Mouse (Mus musculus) midbrain, embryonic 13.5 days (tissue): ENCODE measurements around the gene Esam. TPM values are rescaled to one million over a fixed set of nuclear protein-coding genes. Genes with fewer than 3 reads are reported as not detected.

Experiments
- ATAC-seq: fragments of 200-750 bp; cut with Nextera tagmentation; 2 replicates; pipeline ENCODE4 v1.8.0; 2017; ENCODE audit warnings: mild to moderate bottlenecking, moderate TSS enrichment, moderate library complexity
- H3K27ac ChIP-seq: fragments of 300-500 bp; sonication (generic); 2 replicates; pipeline ENCODE4 v1.5.1; 2015; ENCODE audit warnings: inconsistent platforms, mild to moderate bottlenecking, moderate library complexity
- H3K27me3 ChIP-seq: fragments of 300-500 bp; sonication (generic); 2 replicates; pipeline ENCODE4 v1.6.1; 2015; ENCODE audit warnings: mild to moderate bottlenecking, inconsistent platforms
- H3K36me3 ChIP-seq: fragments of 300-500 bp; sonication (generic); 2 replicates; pipeline ENCODE4 v1.6.1; 2015; ENCODE audit warnings: mild to moderate bottlenecking, inconsistent platforms
- H3K4me1 ChIP-seq: fragments of 300-500 bp; sonication (generic); replicated peaks from 2 replicates; pipeline ENCODE4 v1.6.1; 2015; ENCODE audit warnings: inconsistent platforms
- H3K4me2 ChIP-seq: fragments of 300-500 bp; sonication (generic); replicated peaks from 2 replicates; pipeline ENCODE4 v1.6.1; 2015; ENCODE audit warnings: moderate library complexity, mild to moderate bottlenecking, inconsistent platforms
- H3K4me3 ChIP-seq: fragments of 300-500 bp; sonication (generic); replicated peaks from 2 replicates; pipeline ENCODE4 v1.5.1; 2015; ENCODE audit warnings: mild to moderate bottlenecking, inconsistent platforms
- H3K9ac ChIP-seq: fragments of 300-500 bp; sonication (generic); replicated peaks from 2 replicates; pipeline ENCODE4 v1.6.1; 2015; ENCODE audit warnings: mild to moderate bottlenecking, inconsistent platforms
- H3K9me3 ChIP-seq: fragments of 300-500 bp; sonication (generic); 2 replicates; pipeline ENCODE4 v1.6.1; 2016; ENCODE audit warnings: mild to moderate bottlenecking, inconsistent platforms
- WGBS: fragments of 180-500 bp; shearing (Covaris S2); methylation state at CpG from one replicate; pipeline ENCODE4 v1.1.7; 2015; 5-methylcytosine and 5-hydroxymethylcytosine counted together
- polyA plus RNA-seq: library from polyadenylated mRNA; unstranded; fragments of >200 nt; fragmentation: Nextera tagmentation; extraction: Ambion mirVana; gene quantifications from 2 replicates; pipeline ENCODE4 v1.2.1, GENCODE M21; 2015

Gene Esam
- polyA plus RNA-seq, 1 experiment from 2014 or later = 34.5 TPM

DNA sequence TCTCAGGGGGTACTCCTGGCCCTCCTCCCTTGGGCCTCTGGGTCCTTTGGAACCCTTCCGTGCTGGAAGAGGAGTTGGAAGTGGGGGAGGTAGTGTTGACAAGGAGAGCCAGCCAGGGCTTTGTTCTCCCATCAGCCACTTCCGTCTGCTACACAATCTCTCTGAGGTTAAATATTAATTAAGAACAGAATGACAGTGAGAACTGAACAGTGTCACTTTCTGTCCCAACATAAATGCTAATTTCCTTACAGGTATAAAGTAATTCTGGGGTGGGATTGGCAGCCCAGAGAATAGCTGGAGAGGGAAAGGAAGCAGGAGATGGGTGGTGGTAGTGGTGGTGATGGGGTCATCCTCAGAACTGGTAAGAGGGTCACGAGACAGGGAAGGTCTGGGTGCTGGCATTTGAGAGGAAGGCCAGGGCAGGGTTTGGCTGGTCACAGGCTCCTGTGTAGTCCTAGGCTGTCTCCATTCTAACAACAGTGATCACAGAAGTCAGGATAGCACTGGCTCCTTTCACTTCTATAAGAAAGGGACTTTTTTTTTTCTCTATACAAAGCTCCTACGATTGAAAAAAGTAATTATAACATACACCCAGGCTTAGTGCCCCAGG is 40.8 kb downstream of the Esam start:
- Histone ChIP-seq H3K4me2 (no peak overlapping the region), H3K4me1 (peaks cover 11% of the 10 kb centered on the region), H3K27ac (no peak overlapping the region), H3K9ac (no peak overlapping the region), H3K27me3 (no peaks in the 10 kb centered on the region), H3K36me3 (no peaks in the 10 kb centered on the region), H3K9me3 (no peaks in the 10 kb centered on the region), H3K4me3 (no peak overlapping the region)
- 47% methylated on average over 4 of the region's 4 CpGs for WGBS
- no peak for ATAC-seq

DNA sequence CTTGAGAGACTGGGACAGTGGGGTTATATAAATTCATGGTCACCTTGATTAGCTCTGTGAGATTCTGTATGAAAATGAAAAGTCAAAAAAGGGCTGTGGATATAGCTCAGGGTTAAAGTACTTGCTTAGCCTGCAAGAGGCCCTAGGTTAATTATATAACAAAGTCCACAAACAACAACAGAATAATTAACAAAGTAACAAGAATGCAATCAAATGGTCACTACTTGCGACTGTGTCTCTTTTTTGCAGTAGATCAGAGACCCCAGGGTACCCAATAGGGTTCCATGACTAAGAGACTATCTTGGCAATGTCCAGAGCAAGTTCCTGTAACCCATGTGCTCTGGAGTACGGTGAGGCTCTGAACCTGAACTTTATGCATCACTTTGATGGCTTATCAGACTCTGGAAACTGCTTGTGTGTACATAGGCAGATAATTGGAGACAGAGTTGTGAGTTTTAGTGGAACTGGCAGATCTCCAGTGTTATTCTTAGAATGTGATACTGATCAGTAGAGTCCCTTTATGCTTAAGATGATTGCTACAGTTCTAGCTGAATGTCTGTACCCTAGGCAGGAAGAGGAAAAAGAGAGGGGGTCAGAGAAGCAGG is 41.5 kb downstream of the Esam start:
- ATAC-seq = no peak
- WGBS = 85% methylated on average over 2 of the region's 2 CpGs

GRCm38 (mm10) chr9:37572204-37572876 is 44.5 kb downstream of the Esam start:
- WGBS = 54% methylated on average over 3 of the region's 3 CpGs
- no peaks in the 10 kb centered on the region for H3K36me3 ChIP-seq
- H3K27me3 ChIP-seq = no peaks in the 10 kb centered on the region
- H3K9ac ChIP-seq = no peak overlapping the region
- no peak overlapping the region for H3K27ac ChIP-seq
- no peak for ATAC-seq
- H3K4me2 ChIP-seq = no peak overlapping the region
- peaks cover 17% of the 10 kb centered on the region for H3K4me1 ChIP-seq
- no peaks in the 10 kb centered on the region for H3K9me3 ChIP-seq
- H3K4me3 ChIP-seq = no peak overlapping the region

More for the DNA sequence above, 41.5 kb downstream of the Esam start:
- H3K9ac ChIP-seq = no peak overlapping the region
- H3K4me3 ChIP-seq = no peak overlapping the region
- no peaks in the 10 kb centered on the region for H3K27me3 ChIP-seq
- H3K36me3 ChIP-seq = no peaks in the 10 kb centered on the region
- H3K4me2 ChIP-seq = no peak overlapping the region
- H3K9me3 ChIP-seq = no peaks in the 10 kb centered on the region
- no peak overlapping the region for H3K27ac ChIP-seq
- peaks cover 11% of the 10 kb centered on the region for H3K4me1 ChIP-seq

GRCm38 (mm10) chr9:37576436-37576930 is 48.6 kb downstream of the Esam start:
- Histone ChIP-seq H3K9me3 (no peaks in the 10 kb centered on the region), H3K4me3 (no peak overlapping the region; the same call in 1 of the 2 replicates), H3K4me1 (peaks cover 7% of the 10 kb centered on the region), H3K27me3 (no peaks in the 10 kb centered on the region), H3K27ac (0 out of 2 replicates have a peak overlapping the region, but pooled peaks have one; percentile 9), H3K36me3 (no peaks in the 10 kb centered on the region), H3K4me2 (peak overlapping the region; percentile 27; the same call in 1 of the 2 replicates), H3K9ac (no peak overlapping the region)
- ATAC-seq = peak; percentile 80
- WGBS = 38% methylated on average over 14 of the region's 14 CpGs

- no peaks in the 10 kb centered on the region; the same call in 1 of the 2 replicates for H3K9me3 ChIP-seq
- no peaks in the 10 kb centered on the region for H3K27me3 ChIP-seq
- no peak for ATAC-seq
- H3K4me1 ChIP-seq = no peaks in the 10 kb centered on the region
- no peak overlapping the region for H3K4me3 ChIP-seq
- 86% methylated on average over 5 of the region's 5 CpGs for WGBS
- no peaks in the 10 kb centered on the region for H3K36me3 ChIP-seq
- no peak overlapping the region for H3K9ac ChIP-seq
- H3K27ac ChIP-seq = no peak overlapping the region
- no peak overlapping the region for H3K4me2 ChIP-seq
These were observed 55.7 kb downstream of the Esam start for GRCm38 (mm10) chr9:37583594-37583993.

DNA sequence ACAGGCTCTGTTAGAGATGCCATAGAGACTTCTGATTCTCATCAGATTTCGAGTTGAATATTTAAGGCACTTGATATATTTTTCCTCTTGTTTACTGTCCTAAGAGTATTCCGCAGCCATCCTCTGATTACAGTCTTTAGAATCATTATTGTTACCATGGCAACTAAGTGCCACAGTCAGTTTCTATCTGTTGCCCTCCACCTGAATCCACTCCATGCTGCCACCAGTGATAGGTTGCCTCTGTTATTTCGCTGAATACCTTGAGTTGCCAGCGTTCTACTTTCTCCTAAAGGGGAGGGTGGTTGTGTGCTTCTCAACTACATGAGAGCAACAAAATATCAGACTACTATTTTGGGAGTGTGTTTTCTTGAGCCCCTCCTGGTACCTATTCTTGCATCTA is 58.8 kb downstream of the Esam start:
- H3K27ac ChIP-seq = no peak overlapping the region
- no peak for ATAC-seq
- H3K4me2 ChIP-seq = no peak overlapping the region
- H3K9me3 ChIP-seq = no peaks in the 10 kb centered on the region; the same call in 1 of the 2 replicates
- H3K27me3 ChIP-seq = no peaks in the 10 kb centered on the region
- no peaks in the 10 kb centered on the region for H3K4me1 ChIP-seq
- H3K36me3 ChIP-seq = no peaks in the 10 kb centered on the region
- H3K4me3 ChIP-seq = no peak overlapping the region
- WGBS = 79% methylated on average over 4 of the region's 4 CpGs
- no peak overlapping the region for H3K9ac ChIP-seq

Other genes with a start within 250 kb of the Esam start
- gene Ccdc15, start 179.6 kb upstream of the Esam start, polyA plus RNA-seq = 10.8 and 10.9 TPM in 2 replicates
- gene Hepacam, start 160.7 kb upstream of the Esam start, polyA plus RNA-seq = 2.2 and 2.5 TPM in 2 replicates
- gene Robo4, start 126.2 kb upstream of the Esam start, polyA plus RNA-seq = 4.0 and 4.9 TPM in 2 replicates
- gene Robo3, start 94.8 kb upstream of the Esam start, polyA plus RNA-seq = 20.5 and 22.4 TPM in 2 replicates
- 36.5 and 39.5 TPM in 2 replicates for gene Msantd2, start 38.8 kb upstream of the Esam start, polyA plus RNA-seq
- gene Vsig2, start 11.2 kb downstream of the Esam start, polyA plus RNA-seq = 0.37 and 0.42 TPM in 2 replicates
- gene Nrgn, start 24.8 kb downstream of the Esam start, polyA plus RNA-seq = 3.4 and 3.7 TPM in 2 replicates
- 8.1 and 9.2 TPM in 2 replicates for gene Siae, start 27.6 kb downstream of the Esam start, polyA plus RNA-seq
- gene Spa17, start 85.6 kb downstream of the Esam start, polyA plus RNA-seq = 10.7 and 13.6 TPM in 2 replicates
- gene Tbrg1, start 129.2 kb downstream of the Esam start, polyA plus RNA-seq = 85.8 and 89.4 TPM in 2 replicates
- gene Panx3, start 141.2 kb downstream of the Esam start, polyA plus RNA-seq = not detected in 2 replicates
- not detected in 2 replicates for gene Olfr160, start 188.2 kb downstream of the Esam start, polyA plus RNA-seq
- gene Olfr874, start 217.0 kb downstream of the Esam start, polyA plus RNA-seq = not detected in 2 replicates
- not detected in 2 replicates for gene Olfr875, start 243.8 kb downstream of the Esam start, polyA plus RNA-seq